Mouse (Mus musculus) CH12.LX (cell line): ENCODE measurements at regions not wholly inside any gene's neighbourhood (a gene's known extent, or its start where the extent isn't known, plus 50 kb on each side); places are given as distances from the start of the nearest gene placed in this dataset.

Experiments used
- CTCF ChIP-seq, 2 experiments: IDR thresholded peaks in 1 of 2; conservative IDR thresholded peaks in 1 of 2; 2 replicates each; pipeline ENCODE4 v1.5.1; 2011 to 2012; ENCODE audit warnings: low read depth in 2 of 2, low read length in 2 of 2, improper control_type of control experiment in 1 of 2, inconsistent platforms in 1 of 2, mild to moderate bottlenecking in 1 of 2, moderate library complexity in 1 of 2
- MAFK ChIP-seq: IDR thresholded peaks from 2 replicates; pipeline ENCODE4 v1.6.1; 2011; ENCODE audit warnings: low read length, improper control_type of control experiment; ENCODE audit not compliant: insufficient replicate concordance
- MAX ChIP-seq: IDR thresholded peaks from 2 replicates; pipeline ENCODE4 v1.6.1; 2011; ENCODE audit warnings: low read length, improper control_type of control experiment
- MEF2A ChIP-seq: IDR thresholded peaks from 2 replicates; pipeline ENCODE4 v1.6.1; 2014; ENCODE audit warnings: low read depth, mild to moderate bottlenecking, inconsistent platforms, low read length, improper control_type of control experiment, borderline replicate concordance
- NELFE ChIP-seq: IDR thresholded peaks from 2 replicates; pipeline ENCODE4 v1.6.1; 2011; ENCODE audit warnings: low read depth, low read length, improper control_type of control experiment
- PAX5 ChIP-seq: IDR thresholded peaks from 2 replicates; pipeline ENCODE4 v1.6.1; 2012; ENCODE audit warnings: low read length, inconsistent platforms, mixed read lengths
- POLR2A ChIP-seq: IDR thresholded peaks from 2 replicates; pipeline ENCODE4 v1.6.1; 2011; ENCODE audit warnings: low read depth, mild to moderate bottlenecking, improper control_type of control experiment, low read length
- RAD21 ChIP-seq: IDR thresholded peaks from 2 replicates; pipeline ENCODE4 v1.6.1; 2011; ENCODE audit warnings: low read depth, mild to moderate bottlenecking, low read length, improper control_type of control experiment, moderate library complexity
- SIN3A ChIP-seq: IDR thresholded peaks from 2 replicates; pipeline ENCODE4 v1.6.1; 2012; ENCODE audit warnings: low read length, improper control_type of control experiment, inconsistent platforms
- SMC3 ChIP-seq: IDR thresholded peaks from 2 replicates; pipeline ENCODE4 v1.6.1; 2011; ENCODE audit warnings: low read depth, low read length, improper control_type of control experiment
- TBP ChIP-seq: conservative IDR thresholded peaks from 2 replicates; pipeline ENCODE4 v1.6.1; 2011; ENCODE audit warnings: low read depth, low read length, improper control_type of control experiment
- USF2 ChIP-seq: conservative IDR thresholded peaks from 2 replicates; pipeline ENCODE4 v1.6.1; 2011; ENCODE audit warnings: low read depth, low read length, improper control_type of control experiment

GRCm38 (mm10) chr16:24077428-24077827 is 88.8 kb upstream of the Bcl6 start:
- TF ChIP-seq SIN3A (no peak), CTCF (conservative IDR thresholded peaks at IDR 0.05 in 1 of 2, IDR thresholded peaks at IDR 0.05 in 1 of 2; ENCODE audit: low read depth in 2 of 2, low read length in 2 of 2) (no peak), TBP (no peak), RAD21 (no peak), MEF2A (no peak), MAX (no peak), POLR2A (no peak), SMC3 (no peak), USF2 (no peak), PAX5 (no peak), MAFK (no peak), NELFE (no peak)
